Mouse (Mus musculus) heart, postnatal 0 days (tissue): ENCODE results near the gene Thsd7a. TPM values are rescaled to one million over a fixed set of nuclear protein-coding genes. Genes with fewer than 3 reads are reported as not detected.

ENCODE experiments used
- ATAC-seq: fragments of 200-750 bp; cut with Nextera tagmentation; 2 replicates; pipeline ENCODE4 v1.8.0; 2017; ENCODE audit warnings: low read depth, moderate number of reproducible peaks, moderate library complexity; ENCODE audit not compliant: insufficient read depth
- DNase-seq: peaks from one replicate; pipeline ENCODE4 v3.0.0-alpha.2; 2016; ENCODE audit warnings: low spot score
- H3K27ac ChIP-seq: fragments of 300-500 bp; sonication (generic); 2 replicates; pipeline ENCODE4 v1.5.1; 2014; ENCODE audit warnings: low read depth, mild to moderate bottlenecking
- H3K27me3 ChIP-seq: fragments of 300-500 bp; sonication (generic); 2 replicates; pipeline ENCODE4 v1.6.1; 2014; ENCODE audit warnings: low read length, mixed read lengths; ENCODE audit not compliant: control insufficient read depth, insufficient read depth
- H3K36me3 ChIP-seq: fragments of 300-500 bp; sonication (generic); replicated peaks from 2 replicates; pipeline ENCODE4 v1.6.1; 2014; ENCODE audit warnings: low read length, mixed read lengths; ENCODE audit not compliant: control insufficient read depth, insufficient read depth
- H3K4me1 ChIP-seq: fragments of 300-500 bp; sonication (generic); 2 replicates; pipeline ENCODE4 v1.6.1; 2014; ENCODE audit warnings: antibody characterized with exemption; ENCODE audit not compliant: control insufficient read depth, insufficient read depth
- H3K4me2 ChIP-seq: fragments of 300-500 bp; sonication (generic); 2 replicates; pipeline ENCODE4 v1.6.1; 2014; ENCODE audit warnings: low read depth, mild to moderate bottlenecking, low read length, moderate library complexity
- H3K4me3 ChIP-seq: fragments of 300-500 bp; sonication (generic); 2 replicates; pipeline ENCODE4 v1.5.1; 2014; ENCODE audit warnings: low read depth, low read length
- H3K9ac ChIP-seq: fragments of 300-500 bp; sonication (generic); replicated peaks from 2 replicates; pipeline ENCODE4 v1.6.1; 2014; ENCODE audit warnings: low read depth, low read length, mixed read lengths
- H3K9me3 ChIP-seq: fragments of 300-500 bp; sonication (generic); replicated peaks from 2 replicates; pipeline ENCODE4 v1.6.1; 2016; ENCODE audit warnings: low read length; ENCODE audit not compliant: control insufficient read depth
- CTCF ChIP-seq: IDR thresholded peaks from 2 replicates; pipeline ENCODE4 v1.5.1; 2016; ENCODE audit warnings: antibody characterized with exemption, control low read depth, low read depth
- EP300 ChIP-seq: IDR thresholded peaks from 2 replicates; pipeline ENCODE4 v1.6.1; 2016; ENCODE audit warnings: antibody characterized with exemption, low read depth
- WGBS: fragments of 180-500 bp; shearing (Covaris S2); extraction: QIAGEN DNeasy Blood & Tissue Kit; methylation state at CpG from one replicate; pipeline ENCODE4 v1.1.7; 2014; 5-methylcytosine and 5-hydroxymethylcytosine counted together
- polyA plus RNA-seq: library from polyadenylated mRNA; unstranded; fragments of >200 nt; fragmentation: Nextera tagmentation; extraction: Ambion mirVana; gene quantifications from 2 replicates; pipeline ENCODE4 v1.2.1, GENCODE M21; 2015
- total RNA-seq: library from RNA; depleted of rRNA; stranded (reverse); fragments of >200 nt; gene quantifications from 2 replicates; pipeline ENCODE4 v1.2.3, GENCODE M21; 2014; ENCODE audit warnings: low replicate concordance

Gene Thsd7a
- total and polyA plus RNA-seq, 2 experiments from 2014 or later = 2.2 to 4.5 TPM

GRCm38 (mm10) chr6:12750441-12750840, 1.2 kb upstream of the Thsd7a start:
- no peak overlapping the region for H3K9ac ChIP-seq
- H3K27me3 ChIP-seq = no peaks in the 10 kb centered on the region
- 0 out of 2 replicates have a peak, but pooled peaks cover 8% of the 10 kb centered on the region for H3K4me1 ChIP-seq
- no peaks in the 10 kb centered on the region for H3K9me3 ChIP-seq
- ATAC-seq = no peak
- no peak overlapping the region for H3K4me2 ChIP-seq
- 58% methylated on average over 2 of the region's 2 CpGs for WGBS
- TF ChIP-seq EP300 (no peak), CTCF (no peak)
- no peak overlapping the region for H3K4me3 ChIP-seq
- H3K27ac ChIP-seq = no peak overlapping the region
- H3K36me3 ChIP-seq = no peaks in the 10 kb centered on the region
- no peak for DNase-seq

GRCm38 (mm10) chr6:12749531-12750210, 461 bp upstream of the Thsd7a start:
- peak overlapping the region; percentile 82 for H3K27ac ChIP-seq
- ATAC-seq = no peak

GRCm38 (mm10) chr6:12748454-12748786, 790 bp downstream of the Thsd7a start:
- Histone ChIP-seq H3K4me3 (peak overlapping the region; percentile 64), H3K27ac (peak overlapping the region; percentile 82), H3K27me3 (no peaks in the 10 kb centered on the region), H3K4me1 (0 out of 2 replicates have a peak, but pooled peaks cover 8% of the 10 kb centered on the region), H3K4me2 (peak overlapping the region; percentile 97), H3K9ac (peak overlapping the region; percentile 55), H3K9me3 (no peaks in the 10 kb centered on the region), H3K36me3 (no peaks in the 10 kb centered on the region)
- WGBS = under 1% methylated on average over 6 of the region's 6 CpGs
- peak; percentile 47 for DNase-seq
- ATAC-seq = peak; percentile 53; the same call in 1 of the 2 replicates
- TF ChIP-seq EP300 = no peak
- no peak for TF ChIP-seq CTCF

More at GRCm38 (mm10) chr6:12749531-12750210, 461 bp upstream of the Thsd7a start:
- Histone ChIP-seq H3K36me3 (no peaks in the 10 kb centered on the region), H3K9ac (peak overlapping the region; percentile 55), H3K27me3 (no peaks in the 10 kb centered on the region), H3K4me3 (peak overlapping the region; percentile 64), H3K4me1 (0 out of 2 replicates have a peak, but pooled peaks cover 8% of the 10 kb centered on the region), H3K9me3 (no peaks in the 10 kb centered on the region), H3K4me2 (peak overlapping the region; percentile 97)
- 28% methylated on average over 12 of the region's 12 CpGs for WGBS
- no peak for DNase-seq
- TF ChIP-seq EP300 = no peak
- TF ChIP-seq CTCF = no peak

GRCm38 (mm10) chr6:12747856-12748450, 1.3 kb downstream of the Thsd7a start:
- ATAC-seq (no peak), DNase-seq (peak; percentile 36)
- WGBS = 7% methylated on average over 10 of the region's 11 CpGs
- H3K9me3 ChIP-seq = no peaks in the 10 kb centered on the region
- no peaks in the 10 kb centered on the region for H3K27me3 ChIP-seq
- peak overlapping the region; percentile 82 for H3K27ac ChIP-seq
- no peaks in the 10 kb centered on the region for H3K36me3 ChIP-seq
- peak overlapping the region; percentile 64 for H3K4me3 ChIP-seq
- H3K4me2 ChIP-seq = peak overlapping the region; percentile 97
- TF ChIP-seq CTCF (no peak), EP300 (no peak)
- peak overlapping the region; percentile 55 for H3K9ac ChIP-seq
- H3K4me1 ChIP-seq = 0 out of 2 replicates have a peak, but pooled peaks cover 8% of the 10 kb centered on the region

- WGBS = 67% methylated on average over 4 of the region's 4 CpGs
- ATAC-seq = no peak
- H3K36me3 ChIP-seq = no peaks in the 10 kb centered on the region
Observed at GRCm38 (mm10) chr6:12742791-12743190, 6.4 kb downstream of the Thsd7a start.

More at GRCm38 (mm10) chr6:12742791-12743190, 6.4 kb downstream of the Thsd7a start:
- H3K27ac ChIP-seq = no peak overlapping the region
- H3K4me2 ChIP-seq = no peak overlapping the region
- H3K9me3 ChIP-seq = no peaks in the 10 kb centered on the region
- H3K4me1 ChIP-seq = no peaks in the 10 kb centered on the region
- TF ChIP-seq CTCF (no peak), EP300 (no peak)
- H3K9ac ChIP-seq = no peak overlapping the region
- no peaks in the 10 kb centered on the region for H3K27me3 ChIP-seq
- no peak overlapping the region for H3K4me3 ChIP-seq
- DNase-seq = no peak
